Mouse (Mus musculus): ENCODE results near the gene Vcan. TPM values are rescaled to one million over a fixed set of nuclear protein-coding genes. Genes with fewer than 3 reads are reported as not detected.
A peak's percentile ranks its signal among the peaks of the same experiment; 100 is the strongest.

Gene Vcan
- polyA plus RNA-seq, 1 experiment: 0.63 TPM

DNA sequence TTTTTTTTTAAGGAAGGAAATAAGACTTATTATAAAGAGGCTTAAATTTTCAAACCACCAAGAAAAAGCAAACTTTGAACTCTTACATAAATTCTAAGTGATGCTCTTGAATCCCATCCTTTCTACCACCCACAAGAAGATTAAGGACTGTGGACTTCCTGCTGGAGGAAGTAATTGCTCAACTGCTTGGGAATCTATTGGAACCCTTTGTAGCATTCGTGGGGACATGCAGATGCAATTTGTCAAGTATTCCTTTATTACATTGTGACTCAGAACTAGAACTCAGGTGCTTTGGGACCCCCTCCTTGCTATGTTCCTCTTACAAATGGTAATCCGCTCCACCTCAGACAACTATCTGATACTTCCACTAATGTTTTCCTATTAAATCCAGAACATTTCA is 4.0 kb downstream of the Vcan start:
- 58% methylated on average over 2 of the region's 2 CpGs for WGBS
- no peak for DNase-seq (ENCODE audit: low read depth, low spot score)

GRCm38 (mm10) chr13:89735111-89735510 is 7.2 kb downstream of the Vcan start:
- 53% methylated on average over 5 of the region's 5 CpGs for WGBS
- DNase-seq (ENCODE audit: low read depth, low spot score): no peak

DNA sequence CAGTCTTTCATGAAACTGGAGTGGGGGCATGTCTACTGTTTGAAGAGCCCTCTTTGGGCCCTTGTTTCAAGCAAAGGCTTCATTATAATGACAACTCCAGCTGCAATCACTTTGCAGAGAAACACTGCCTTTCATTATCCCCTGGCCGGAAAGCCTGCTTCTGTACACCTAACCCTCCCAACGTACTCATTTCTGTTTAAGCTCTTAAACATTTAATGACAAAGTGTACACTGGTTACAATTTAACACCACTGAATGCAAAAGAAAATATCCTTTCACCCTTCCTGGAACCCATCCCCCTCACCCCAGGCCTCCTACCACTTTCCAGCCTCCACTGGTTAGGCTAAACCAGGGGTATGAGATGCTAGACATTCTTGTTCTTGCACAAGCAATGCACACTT is 15.8 kb downstream of the Vcan start:
- DNase-seq (ENCODE audit: low read depth, low spot score): no peak
- 45% methylated on average over 2 of the region's 2 CpGs for WGBS

DNA sequence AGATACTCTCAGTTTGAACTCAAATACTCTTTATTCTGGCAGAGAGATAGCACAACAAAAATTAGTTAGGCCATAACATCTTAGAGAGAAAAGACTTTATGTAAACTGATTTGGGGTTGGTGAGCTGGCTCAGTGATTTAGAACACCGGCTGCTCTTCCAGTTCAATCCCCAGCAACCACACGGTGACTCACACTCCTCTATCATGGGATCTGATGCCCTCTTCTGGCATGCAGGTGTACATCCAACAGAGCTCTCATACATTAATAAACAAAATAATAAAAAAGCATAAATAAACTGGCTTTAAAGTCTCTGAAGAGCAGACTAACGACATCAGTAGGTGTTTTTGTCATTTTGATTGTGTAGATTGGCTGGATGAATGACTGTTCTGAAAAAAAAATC is 21.8 kb downstream of the Vcan start:
- 46% methylated on average over 3 of the region's 3 CpGs for WGBS
- no peak for DNase-seq (ENCODE audit: low read depth, low spot score)

GRCm38 (mm10) chr13:89709497-89710201 is 32.7 kb downstream of the Vcan start:
- DNase-seq (ENCODE audit: low read depth, low spot score): no peak
- 37% methylated on average over 4 of the region's 4 CpGs for WGBS

GRCm38 (mm10) chr13:89708151-89708927 is 34.0 kb downstream of the Vcan start:
- WGBS: 77% methylated on average over 7 of the region's 7 CpGs
- no peak for DNase-seq (ENCODE audit: low read depth, low spot score)

DNA sequence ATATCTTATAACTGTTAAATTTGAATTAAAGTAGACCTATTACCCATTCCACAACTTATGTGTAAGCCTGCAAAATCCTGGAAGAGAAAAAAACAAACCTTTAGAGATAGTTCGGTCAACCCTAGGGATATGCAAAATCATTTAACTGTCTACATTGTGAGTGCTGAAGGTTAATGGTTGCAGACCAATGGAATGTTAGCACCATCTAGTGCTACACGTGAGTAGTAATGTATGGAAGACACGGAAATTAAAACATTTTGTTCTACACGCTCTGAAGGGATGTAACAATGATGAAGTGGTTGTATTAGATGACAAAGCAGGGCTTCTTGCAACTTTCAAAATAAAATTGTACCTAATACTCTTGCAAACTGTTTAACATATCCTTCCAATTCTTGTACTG is 39.9 kb downstream of the Vcan start:
- DNase-seq (ENCODE audit: low read depth, low spot score): no peak
- WGBS: 85% methylated on average over 4 of the region's 4 CpGs

DNA sequence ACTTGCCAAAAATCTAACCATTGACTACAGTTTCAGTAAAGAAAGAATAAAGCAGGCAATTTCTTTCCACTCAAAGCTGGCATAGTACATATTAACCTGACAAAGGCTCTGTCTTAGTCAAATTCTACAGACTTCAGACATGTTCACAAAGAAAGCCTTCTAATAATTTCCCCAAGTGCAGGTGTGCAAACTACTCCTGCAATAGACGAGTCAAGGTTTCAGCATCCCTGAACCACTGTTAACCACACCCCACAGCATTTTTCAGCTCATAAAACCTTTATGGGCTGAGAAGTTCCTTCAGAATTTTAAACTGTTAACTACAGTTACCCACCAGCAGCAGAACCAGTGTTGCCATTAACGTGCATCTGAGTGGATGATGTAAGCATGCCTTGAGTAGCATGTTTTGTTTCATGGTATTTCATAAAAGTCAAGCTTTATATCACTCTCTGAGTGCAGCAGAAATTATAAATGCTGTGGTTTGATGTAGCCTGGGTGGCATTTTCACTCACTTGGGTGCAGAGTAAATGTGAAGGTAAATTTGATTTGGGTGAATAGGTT is 42.2 kb downstream of the Vcan start:
- WGBS: 27% methylated on average over 2 of the region's 2 CpGs
- no peak for DNase-seq (ENCODE audit: low read depth, low spot score)

GRCm38 (mm10) chr13:89692597-89692996 is 49.7 kb downstream of the Vcan start:
- no peak for DNase-seq (ENCODE audit: low read depth, low spot score)
- 93% methylated on average over 1 of the region's 1 CpGs for WGBS

- 90% methylated on average over 3 of the region's 3 CpGs for WGBS
- no peak for DNase-seq (ENCODE audit: low read depth, low spot score)
Measured at GRCm38 (mm10) chr13:89683490-89683889, 58.8 kb downstream of the Vcan start.

DNA sequence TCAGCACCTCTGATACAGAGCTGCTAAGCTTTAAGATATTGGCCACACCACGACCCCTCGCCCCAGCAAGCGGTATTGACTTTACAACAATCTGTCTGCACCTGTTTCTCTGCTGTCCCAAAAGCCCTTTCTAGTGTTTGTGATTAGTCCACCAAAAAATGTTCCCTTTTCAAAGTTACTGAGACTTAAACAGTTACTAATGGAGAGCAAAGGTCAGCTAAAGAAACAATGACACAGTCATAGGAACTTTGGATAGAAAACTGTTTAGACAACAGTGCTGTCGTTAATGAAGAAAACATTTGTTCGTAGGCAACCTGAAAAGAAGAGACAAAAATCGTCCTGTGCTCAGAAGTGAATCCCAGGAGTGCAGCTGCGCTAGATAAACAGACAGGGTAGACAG is 60.1 kb downstream of the Vcan start:
- 60% methylated on average over 7 of the region's 7 CpGs for WGBS

GRCm38 (mm10) chr13:89679756-89680155 is 62.6 kb downstream of the Vcan start:
- 82% methylated on average over 6 of the region's 6 CpGs for WGBS
- DNase-seq (ENCODE audit: low read depth, low spot score): no peak

More for the DNA sequence above, 60.1 kb downstream of the Vcan start:
- DNase-seq (ENCODE audit: low read depth, low spot score): no peak

DNA sequence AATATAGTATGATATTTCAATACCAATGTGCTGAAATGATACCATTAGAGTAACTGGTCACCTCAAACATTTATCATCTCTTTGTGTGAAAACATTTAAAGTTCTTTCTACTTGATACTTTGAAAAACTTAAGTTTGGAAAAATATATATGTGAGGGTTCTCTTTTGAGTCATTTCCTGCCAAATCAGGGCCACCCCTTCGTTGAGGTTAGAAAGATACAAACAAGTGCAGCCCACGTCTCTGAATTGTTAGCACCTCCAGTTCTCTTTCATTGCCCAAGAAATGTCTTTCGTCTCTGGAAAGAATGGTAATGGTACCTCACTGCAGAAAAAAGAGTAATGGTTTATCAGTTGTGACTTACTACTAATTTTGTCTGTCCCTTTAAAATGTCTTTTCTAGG is 71.8 kb downstream of the Vcan start:
- 79% methylated on average over 3 of the region's 3 CpGs for WGBS
- no peak for DNase-seq (ENCODE audit: low read depth, low spot score)

DNA sequence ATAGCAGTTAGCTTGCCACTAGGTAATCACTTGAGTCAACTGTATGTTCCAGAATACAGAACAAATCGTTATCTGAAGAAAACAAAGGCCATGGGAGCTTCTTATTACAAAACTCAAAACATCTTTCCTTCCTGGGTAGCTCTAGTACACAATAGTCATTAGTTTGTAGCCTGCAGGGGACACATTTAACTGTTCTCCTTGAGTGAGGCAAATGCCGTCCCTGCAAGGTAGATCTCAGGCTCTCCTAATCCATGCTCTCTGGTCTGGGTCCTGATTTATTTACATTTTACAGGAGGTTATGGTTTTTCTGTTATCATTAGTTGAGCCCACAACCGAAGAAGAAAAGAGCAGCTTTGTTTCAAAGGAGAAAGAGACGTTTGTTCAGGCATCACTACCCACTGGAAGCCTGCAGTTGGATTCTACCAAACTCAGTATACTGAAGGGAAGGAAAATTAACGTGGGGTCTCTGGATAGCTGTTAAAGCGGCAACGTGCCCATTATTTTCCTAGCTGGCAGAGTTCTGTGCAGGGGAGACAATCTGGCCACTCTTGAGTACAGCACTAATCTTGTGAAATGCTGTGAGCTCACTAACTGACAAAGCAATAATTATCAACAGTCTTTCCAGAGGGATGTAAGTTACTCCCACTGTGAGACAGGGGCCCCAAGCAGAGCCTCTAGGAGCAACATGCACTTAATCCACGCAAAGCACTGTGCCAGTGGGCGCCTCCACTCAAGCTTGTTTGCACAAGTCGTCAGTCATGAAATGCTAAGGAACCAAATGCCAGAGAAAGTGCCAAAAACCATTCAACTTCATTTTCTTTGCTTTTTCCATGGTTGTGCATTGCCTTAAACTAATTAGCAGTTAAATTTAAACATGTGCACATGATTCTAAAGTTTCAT is 73.1 kb downstream of the Vcan start:
- 57% methylated on average over 10 of the region's 10 CpGs for WGBS
- DNase-seq (ENCODE audit: low read depth, low spot score): no peak

DNA sequence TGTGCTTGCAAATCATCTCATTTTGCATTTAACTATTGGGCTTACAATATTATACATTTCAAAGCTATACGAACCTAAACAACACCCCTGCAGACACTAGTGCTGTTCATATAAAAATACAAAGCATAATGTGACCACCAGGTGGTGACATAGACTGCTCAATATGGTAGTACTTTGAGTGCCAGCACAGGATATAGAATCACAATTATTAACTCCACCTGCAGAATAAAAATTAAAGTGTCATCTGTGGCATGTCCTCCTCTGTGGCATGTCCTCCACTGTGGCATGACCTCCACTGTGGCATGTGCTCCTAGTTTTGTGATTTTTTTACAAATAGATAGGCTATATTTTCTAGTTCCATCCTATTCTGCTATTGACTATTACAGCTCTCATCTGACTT is 74.2 kb downstream of the Vcan start:
- DNase-seq (ENCODE audit: low read depth, low spot score): peak; percentile 16
- 43% methylated on average over 1 of the region's 1 CpGs for WGBS

DNA sequence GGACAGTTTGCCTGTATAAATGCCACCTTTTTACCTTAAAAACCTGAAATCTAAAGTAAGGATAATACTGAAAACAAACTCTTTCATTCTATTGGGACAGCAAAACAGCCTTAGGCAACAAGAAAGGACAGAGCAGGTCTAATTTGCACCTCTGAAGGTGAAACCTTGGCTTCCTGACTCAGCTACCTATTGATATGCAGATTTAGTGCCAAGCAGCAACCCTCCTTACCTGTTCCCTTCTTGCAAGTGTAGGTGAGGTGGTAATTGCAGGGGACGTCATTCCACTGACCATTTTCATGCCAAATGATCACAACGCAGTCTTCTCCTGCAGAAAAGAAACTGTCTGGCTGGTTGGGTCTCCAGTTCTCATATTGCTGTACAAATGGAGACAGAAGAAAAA is 80.6 kb downstream of the Vcan start:
- 80% methylated on average over 2 of the region's 2 CpGs for WGBS
- DNase-seq (ENCODE audit: low read depth, low spot score): no peak

DNA sequence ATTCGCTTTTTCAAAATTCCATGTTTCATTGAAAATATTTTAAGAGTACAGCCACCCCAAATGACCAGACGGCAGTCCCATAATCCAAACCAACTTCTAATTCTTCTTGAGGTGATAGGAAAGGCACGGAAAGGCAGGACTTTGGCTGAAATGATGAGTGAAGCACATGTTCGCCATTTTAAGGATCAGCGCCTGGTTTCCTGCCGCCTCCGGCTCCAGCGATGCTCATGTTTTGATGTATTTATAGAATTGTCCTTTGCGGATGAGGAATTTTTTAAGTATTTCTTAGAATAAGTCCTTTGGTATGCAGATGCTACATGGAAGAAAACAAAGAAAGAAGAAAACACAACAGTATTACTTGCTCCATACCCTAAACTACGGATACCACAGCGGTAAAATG is 85.3 kb downstream of the Vcan start:
- WGBS: 97% methylated on average over 11 of the region's 11 CpGs
- DNase-seq (ENCODE audit: low read depth, low spot score): no peak

- no peak for DNase-seq (ENCODE audit: low read depth, low spot score)
- WGBS: 69% methylated on average over 2 of the region's 2 CpGs
Measured at GRCm38 (mm10) chr13:89653279-89653678, 89.0 kb downstream of the Vcan start.

DNA sequence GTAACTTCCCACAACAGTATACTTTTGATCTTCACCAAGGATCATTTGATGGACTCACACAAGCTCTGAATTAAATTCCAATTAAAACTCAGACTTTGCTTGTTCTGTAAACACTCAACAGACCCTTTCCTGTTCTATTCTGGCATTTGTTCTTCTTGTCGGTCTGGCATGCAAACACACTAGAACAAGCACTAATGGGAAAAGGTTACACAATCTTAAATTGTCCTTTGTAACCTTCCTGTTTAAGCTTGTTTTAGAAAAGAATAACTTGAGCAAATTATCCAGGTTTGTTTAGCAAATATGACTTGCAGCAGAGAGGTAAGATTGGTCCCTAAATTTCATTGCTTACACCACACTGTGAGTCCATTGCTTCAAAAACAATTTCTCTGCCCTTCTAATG is 89.5 kb downstream of the Vcan start:
- DNase-seq (ENCODE audit: low read depth, low spot score): no peak
- 18% methylated on average over 1 of the region's 1 CpGs for WGBS

GRCm38 (mm10) chr13:89645589-89645988 is 96.7 kb downstream of the Vcan start:
- no peak for DNase-seq (ENCODE audit: low read depth, low spot score)
- WGBS: 91% methylated on average over 2 of the region's 2 CpGs

Measured in large intestine, adult 2 months (tissue).